Mouse (Mus musculus): ENCODE data around the gene Tgm7. TPM values are rescaled to one million over a fixed set of nuclear protein-coding genes. Genes with fewer than 3 reads are reported as not detected.
"Not testable (repeated sequence)": the region's sequence is repeated elsewhere in the genome, so short reads cannot be mapped to it uniquely, and the experiment has no call there.

Gene Tgm7
- not detected in 2 replicates for total RNA-seq (2021)
- long read RNA-seq = 0 reads

GRCm38 (mm10) chr2:121109695-121110094 is at the start of gene Tgm7:
Gene Tgm7 (minus strand): TSS chr2:121109795.
- no peak for DNase-seq

DNA sequence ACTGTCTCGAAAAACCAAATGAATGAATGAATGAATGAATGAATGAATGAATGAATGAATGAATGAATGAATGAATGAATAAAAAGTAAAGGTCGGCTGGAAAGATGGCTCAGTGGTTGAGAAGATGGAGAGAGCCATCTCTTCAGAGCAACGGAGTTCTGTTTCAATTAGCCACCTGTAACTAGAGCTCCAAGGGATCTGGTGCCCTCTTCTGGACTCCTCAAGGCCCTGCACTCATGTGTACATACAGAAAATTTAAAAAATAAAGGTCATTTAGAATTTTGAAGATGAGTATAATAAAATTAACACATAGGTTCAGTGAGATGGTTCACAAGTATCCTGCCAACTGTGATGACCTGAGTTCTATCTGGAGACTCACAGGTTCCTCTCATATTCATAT is 43.5 kb upstream of the Tgm7 start:
- DNase-seq = no peak

DNA sequence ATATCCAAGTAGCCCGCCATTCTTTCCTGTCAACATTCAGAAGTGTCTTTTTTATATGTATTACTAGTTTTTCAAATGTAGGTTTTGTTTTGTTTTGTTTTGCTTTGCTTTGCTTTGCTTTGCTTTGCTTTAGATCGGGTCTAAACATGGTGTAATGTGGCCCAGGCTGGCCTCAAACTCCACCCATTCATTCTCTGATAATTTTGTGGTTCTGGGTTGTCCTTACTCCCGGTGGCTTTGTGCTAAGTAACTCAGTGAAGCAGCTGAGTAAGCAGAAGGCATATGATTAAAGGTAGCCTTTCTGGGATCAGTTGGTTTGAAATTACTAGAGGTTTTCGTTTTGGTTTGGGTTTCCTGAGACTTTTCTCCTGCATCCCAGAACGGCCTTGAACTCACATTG is 40.1 kb upstream of the Tgm7 start:
- no peak for DNase-seq

- no peak for DNase-seq
These were observed 32.8 kb upstream of the Tgm7 start for GRCm38 (mm10) chr2:121142415-121142814.

GRCm38 (mm10) chr2:121141216-121142035 is 31.8 kb upstream of the Tgm7 start:
- no peak for DNase-seq

DNA sequence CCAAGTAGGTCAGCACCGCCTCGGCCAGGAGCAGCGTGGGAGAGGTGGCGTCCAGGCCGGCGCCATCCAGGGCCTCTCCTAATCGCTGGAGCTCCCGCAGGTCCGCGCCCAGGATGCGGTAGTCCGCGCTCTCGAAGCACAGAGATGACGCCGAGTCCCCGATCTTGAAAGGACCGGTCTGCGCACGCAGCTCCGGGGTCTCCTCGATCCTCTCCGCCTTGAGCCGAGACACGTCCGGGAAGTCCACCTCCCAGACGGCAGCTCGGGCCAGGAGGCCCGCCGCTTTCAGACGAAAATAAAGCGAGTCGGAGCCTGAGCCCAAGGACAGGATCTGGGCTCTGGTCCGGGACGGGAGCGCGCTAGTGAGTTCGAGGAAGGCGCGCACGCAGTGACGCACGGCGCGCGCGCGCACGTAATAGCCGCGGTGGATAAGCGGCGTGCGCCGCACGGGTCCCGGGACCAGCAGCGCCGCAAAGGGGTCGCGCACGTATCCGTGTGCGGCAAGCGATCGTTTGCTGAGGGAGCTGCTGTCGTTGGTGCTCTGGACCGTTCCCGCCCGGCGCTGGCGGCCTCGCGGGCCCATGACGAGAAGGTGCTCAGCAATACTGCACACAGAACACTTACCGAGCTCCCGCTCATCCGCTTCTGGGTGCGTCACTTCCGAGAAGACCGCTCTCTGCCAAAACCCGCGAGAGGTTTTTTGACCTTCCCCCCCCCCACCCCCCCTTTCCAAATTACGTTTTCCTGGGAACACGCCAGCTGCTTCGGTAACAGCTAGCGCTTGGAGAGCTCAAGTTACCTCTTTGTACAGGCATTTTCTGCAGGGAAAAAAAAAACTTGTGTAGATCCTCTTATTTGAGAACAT is 30.7 kb upstream of the Tgm7 start, which contains the start of the genes Adal and Lcmt2:
Adal (plus strand) TSS at position 411 of the 865 bp plus-strand sequence.
Lcmt2 (minus strand) TSS at position 636 of the 865 bp plus-strand sequence.
- peak; percentile 87 for DNase-seq

DNA sequence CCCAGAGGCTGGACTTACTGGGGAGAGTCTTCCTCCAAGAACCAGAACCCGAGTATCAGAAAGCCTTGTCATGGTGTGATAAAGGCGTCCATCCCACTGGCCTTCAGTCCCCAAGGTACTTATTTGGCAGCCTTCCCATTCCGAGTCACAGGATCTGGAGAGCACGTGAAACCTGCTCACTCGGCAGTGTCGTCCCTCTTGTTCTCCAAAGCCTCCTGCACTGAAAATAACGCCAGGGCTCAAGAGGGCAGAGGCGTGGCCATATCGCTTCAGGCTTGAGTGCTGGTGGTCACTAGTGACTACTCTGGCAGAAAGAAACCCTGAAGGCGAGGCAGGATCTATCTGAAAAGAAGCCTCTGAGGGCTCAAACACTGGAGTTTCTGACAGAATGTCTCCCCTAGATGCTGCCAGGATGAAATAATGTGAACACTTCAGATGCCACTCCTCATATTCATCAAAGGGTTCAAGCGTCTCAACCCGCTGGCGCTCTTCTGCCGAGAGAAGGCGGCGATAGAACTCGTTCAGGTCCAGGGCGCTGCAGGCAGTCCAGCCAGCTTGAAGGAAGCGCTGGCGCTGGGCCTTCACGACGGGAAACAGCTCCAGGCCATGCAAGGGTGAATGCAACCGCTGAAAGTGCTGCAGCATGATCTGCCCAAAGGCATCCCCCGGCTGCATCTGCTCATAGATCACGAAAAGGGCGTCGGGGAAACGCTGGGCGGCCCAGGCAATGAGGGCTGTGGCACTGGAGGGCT is 29.8 kb upstream of the Tgm7 start:
- peak; percentile 48 for DNase-seq

- no peak for DNase-seq
These were observed 27.8 kb upstream of the Tgm7 start for GRCm38 (mm10) chr2:121137371-121137770.

DNA sequence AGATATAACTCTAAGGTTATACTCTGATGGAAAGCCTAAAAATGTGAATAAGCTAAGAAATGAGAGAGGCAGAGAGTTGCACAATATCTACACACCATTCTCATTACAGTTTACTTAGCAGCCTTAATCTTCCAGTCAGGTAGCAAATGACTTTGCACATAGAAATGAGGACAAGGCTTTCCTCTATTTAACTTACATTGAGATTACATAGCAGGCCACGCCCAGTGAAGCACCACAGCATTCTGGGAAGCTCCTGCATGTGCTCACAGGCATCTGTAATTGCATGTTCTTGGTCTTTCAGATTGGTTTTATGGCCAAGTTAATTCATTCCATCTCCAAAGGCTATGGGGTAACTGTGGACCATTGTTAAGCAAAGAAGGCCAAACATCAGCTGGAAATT is 23.2 kb upstream of the Tgm7 start:
- DNase-seq = no peak

DNA sequence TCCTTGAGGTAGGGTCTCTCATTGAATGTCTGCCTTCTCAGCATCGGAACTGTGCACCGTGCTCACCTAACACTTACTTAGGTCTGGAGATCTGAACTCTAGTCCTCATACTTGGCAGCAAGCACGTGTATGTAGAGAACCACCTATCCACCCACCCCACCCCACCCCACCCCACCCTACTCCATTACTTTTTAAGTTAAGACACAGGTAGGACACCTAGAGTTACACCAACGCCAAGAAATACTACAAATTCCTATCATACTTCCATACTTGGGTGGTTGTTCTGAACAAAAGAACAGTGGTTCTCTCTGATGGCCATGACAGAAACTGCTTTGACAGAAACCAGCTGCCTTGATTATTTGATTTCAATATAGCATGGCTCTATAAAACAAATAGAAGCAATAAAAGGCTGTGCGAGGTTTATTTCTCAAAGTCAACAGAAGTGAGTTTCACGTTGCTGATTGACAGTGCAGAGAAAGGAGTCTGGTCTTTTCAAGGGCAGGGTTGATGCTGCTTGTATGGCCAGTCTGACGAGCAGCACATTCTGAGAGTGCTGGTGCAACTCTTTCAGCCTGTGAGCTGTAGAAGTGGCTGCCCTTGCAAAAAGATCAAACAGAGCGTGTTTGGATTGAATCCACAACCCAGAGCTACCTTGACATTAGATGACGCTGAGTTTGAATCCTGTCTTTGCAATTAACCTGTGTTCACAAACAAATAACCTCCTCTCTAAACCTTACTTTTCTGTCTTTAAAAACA is 19.4 kb upstream of the Tgm7 start:
- DNase-seq = no peak

- DNase-seq = no peak
These were observed 17.9 kb upstream of the Tgm7 start for GRCm38 (mm10) chr2:121127536-121127935.

DNA sequence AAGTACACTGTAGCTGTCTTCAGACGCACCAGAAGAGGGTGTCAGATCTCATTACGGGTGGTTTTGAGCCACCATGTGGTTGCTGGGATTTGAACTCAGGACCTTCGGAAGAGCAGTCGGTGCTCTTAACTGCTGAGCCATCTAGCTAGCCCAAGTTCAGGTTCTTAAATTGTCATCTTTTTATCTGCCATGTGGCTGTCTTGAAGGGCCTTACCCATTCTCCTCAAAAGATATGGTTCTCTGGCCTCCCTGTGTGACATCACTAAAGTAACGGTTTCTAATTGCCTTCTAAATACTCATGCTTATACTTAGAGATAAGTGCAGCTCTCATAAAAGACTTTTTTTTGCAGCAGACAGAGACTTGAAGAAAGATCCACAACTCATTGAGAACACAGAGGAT is 16.7 kb upstream of the Tgm7 start:
- DNase-seq = not testable (repeated sequence)

DNA sequence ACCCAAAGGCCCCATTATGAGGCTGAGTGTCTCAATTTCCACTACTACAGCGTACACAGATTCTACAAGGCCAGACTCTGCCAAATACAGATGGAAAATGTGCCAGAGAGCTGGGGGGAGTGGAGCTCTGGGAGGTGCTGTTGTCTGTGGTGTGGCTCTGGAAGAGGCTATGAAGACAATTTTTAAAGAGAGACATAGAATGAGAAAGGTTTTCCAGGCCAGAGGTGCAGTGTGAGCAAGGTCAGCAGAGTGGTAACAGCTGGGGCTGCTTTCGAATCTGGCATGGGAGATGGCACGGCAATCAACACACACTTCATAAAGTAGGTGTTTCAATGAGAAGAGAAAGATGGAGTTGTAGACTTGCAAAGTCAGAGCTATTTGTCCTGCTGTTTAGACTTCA is 9.7 kb upstream of the Tgm7 start:
- no peak for DNase-seq

DNA sequence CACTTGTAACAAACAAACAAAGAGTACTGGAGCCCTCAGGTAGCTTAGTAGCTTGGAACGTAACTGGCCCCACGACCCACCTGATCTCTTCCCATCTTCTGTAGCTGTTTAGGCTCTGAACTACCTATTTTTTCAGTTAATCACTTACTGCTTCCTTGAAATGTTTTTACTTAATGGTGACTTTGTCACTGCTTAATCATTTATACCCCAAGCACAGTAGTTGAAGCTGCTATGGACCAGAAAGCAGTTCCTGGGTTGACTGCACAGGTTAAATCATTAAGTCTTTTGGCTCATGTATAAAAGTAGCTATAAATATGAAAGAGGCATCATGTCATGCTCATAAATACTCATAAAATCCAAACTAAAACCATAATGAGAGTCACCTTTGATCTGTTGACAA is 5.8 kb upstream of the Tgm7 start:
- DNase-seq = no peak

DNA sequence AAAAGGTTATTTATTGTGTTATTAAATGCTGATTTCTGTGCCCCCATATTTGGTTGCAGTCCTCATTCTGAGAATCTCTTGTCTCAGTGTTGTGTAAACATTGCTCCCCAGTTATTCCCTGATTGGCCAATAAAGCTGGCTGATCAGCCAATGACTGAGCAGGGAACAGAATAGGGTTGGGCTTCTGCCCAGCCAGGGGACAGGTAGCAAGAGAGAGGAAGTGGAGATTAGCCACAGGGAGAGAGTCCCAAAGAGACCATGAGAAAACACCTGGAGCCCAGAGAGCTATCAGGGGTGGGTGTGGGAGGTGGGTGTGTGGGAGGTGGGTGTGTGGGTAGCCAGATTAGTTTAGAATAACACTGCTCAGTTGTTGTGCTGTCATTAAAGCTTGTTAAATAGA is 3.7 kb downstream of the Tgm7 start:
- DNase-seq = no peak

- DNase-seq = peak; percentile 57
These were observed 7.5 kb downstream of the Tgm7 start for GRCm38 (mm10) chr2:121102051-121102450.

- no peak for DNase-seq
These were observed 19.8 kb downstream of the Tgm7 start for GRCm38 (mm10) chr2:121089751-121090150.

GRCm38 (mm10) chr2:121088507-121088906 is 21.1 kb downstream of the Tgm7 start:
- DNase-seq = no peak

DNA sequence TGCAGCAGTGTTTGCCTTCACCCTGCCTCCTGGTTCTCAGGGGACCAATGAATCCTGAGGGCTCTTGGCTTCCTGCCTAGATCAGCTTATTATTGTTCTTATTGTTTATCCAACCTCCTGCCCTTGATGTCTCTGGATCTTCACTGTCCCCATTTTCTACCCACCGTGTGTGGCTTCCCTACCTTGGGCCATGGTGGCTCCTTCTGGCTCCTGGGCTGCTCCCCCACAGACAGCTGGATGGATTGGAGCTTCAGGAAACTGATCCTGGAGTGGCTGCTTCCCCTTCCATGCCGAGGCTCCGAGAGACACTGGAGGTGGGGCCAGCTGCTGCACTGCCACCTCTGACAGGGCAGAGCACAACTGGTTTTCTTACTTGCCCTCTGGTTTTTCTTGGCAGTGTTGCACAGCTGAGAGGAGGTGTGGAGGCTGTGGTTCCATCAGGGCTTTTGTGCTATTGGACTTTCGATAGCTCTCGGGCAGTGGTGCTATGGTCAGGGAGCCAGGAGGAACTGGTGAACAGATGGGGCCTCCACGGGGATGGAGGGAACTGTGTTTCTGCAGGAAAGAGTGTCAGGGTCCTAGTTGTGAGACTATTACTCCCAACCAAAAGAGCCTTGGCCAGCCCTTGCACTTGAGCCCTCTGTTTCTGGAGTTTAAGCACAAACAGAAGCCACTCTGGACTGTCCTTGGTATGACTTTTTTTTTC is 24.0 kb downstream of the Tgm7 start, which contains the start of gene Tgm5:
Tgm5 (minus strand) TSS at position 362 of the 706 bp plus-strand sequence.
- no peak for DNase-seq

- DNase-seq = no peak
These were observed 27.0 kb downstream of the Tgm7 start for GRCm38 (mm10) chr2:121082626-121083025.

DNA sequence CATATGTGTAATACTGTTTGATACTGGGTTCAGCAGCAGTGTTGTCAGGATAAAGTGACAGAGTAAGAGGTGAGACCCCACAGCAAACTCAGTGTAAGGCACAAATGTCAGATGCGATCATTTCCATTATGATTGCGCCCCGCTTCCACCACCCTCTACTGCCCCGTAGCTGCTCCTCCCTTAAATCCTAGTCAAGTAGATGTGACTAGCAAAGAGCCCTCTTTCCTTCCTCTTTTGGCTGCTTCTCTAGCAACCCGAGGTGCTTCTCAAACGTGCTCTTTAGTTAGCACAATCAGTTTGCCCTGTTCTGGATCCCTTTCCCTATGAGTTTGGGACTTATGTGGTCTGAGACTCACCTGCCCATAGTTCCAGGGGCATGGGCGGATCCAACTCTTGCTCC is 34.8 kb downstream of the Tgm7 start:
- no peak for DNase-seq
